Mouse (Mus musculus): ENCODE data around the gene Faf1.
A peak's percentile ranks its signal among the peaks of the same experiment; 100 is the strongest.
"Not testable (repeated sequence)": the region's sequence is repeated elsewhere in the genome, so short reads cannot be mapped to it uniquely, and the experiment has no call there.

Faf1 gene

GRCm38 (mm10) chr4:109665982-109666460 is 10.4 kb upstream of the Faf1 start:
- peak; percentile 65 for DNase-seq

- peak; percentile 94 for DNase-seq
Observed at GRCm38 (mm10) chr4:109666461-109667269, 9.7 kb upstream of the Faf1 start, which contains the start of gene Cdkn2c. Gene Cdkn2c, minus strand, starts transcription at chr4:109667189.

GRCm38 (mm10) chr4:109667518-109667917 is 8.9 kb upstream of the Faf1 start:
- peak; percentile 15 for DNase-seq

- DNase-seq = peak; percentile 36
Observed at GRCm38 (mm10) chr4:109670213-109670612, 6.2 kb upstream of the Faf1 start.

- DNase-seq = no peak
Observed at GRCm38 (mm10) chr4:109671941-109672340, 4.4 kb upstream of the Faf1 start.

DNA sequence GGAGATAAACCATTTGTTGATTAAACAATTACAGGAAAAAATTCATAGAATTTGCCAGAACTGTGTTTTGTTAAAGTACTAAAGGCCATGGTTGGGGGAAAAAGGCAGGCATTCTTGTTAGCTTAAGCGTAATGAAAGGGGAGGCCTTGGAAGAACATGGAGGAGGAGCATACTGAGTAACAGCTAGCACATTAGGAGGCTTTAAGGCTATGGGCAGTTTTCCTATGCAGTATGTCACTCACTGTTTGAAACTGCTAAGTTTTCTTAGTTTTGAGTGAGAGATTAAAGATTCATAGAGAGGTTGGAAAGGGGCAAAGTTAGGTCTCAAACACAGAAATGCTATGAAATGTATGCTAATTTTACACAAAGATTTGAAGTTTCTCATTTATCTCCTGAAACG is 2.3 kb upstream of the Faf1 start:
- DNase-seq = no peak

DNA sequence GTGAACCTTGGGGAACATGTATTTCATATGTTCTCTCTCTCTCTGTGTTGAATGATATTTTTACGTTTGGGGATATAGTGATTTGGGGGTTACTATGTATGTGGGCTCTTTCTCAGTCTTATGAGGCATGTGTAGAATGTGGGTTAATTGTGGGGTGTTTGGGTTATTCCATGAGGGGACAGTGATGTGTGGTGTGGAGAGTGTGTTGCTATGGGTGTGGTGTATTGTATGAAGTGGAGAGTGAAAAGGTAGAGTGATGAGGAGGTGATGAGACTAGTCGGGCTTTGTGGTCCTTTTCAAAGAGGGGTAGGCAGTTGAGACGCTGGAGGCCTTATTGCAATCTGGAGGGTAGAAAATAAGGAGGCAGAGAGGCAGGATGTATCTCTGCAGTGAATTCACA is 833 bp downstream of the Faf1 start:
- no peak for DNase-seq

DNA sequence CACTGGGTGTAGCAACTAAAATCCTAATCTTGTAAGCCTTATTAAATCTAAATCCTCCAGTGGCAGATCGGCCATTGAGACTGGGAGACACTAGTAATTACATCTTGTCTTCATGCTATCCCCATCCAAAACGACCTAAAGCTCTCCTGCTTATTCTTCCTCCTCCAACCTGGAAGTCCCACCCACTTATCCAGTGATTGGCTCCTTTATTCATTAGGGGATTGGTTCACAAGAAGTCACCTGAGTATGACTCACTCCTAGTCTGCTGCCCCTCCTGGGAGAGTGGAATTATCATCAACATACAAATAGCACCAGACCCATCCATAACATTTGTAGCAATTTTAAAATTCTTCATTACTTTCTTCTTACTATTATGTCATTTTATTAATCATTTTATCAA is 7.2 kb downstream of the Faf1 start:
- DNase-seq = no peak

GRCm38 (mm10) chr4:109692674-109693073 is 16.3 kb downstream of the Faf1 start:
- DNase-seq = no peak

DNA sequence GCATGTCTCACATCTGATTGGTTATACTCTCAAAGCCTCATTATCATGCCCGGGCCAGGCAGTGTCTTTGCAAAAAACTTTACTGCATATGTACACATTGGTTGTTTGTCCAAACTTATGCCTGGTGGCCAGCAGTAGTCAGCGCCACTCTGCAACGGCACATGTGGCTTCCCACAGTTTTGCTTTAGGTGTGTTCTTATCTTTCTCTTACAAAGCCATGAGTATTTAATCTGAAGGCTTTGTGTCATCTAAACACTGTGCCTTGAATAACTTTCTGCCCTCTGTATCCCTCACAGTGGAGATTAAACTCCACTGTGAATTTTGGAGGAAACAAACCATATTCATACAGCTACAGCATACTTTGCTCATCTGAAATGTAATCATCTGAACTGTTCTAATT is 24.3 kb downstream of the Faf1 start:
- not testable (repeated sequence) for DNase-seq

DNA sequence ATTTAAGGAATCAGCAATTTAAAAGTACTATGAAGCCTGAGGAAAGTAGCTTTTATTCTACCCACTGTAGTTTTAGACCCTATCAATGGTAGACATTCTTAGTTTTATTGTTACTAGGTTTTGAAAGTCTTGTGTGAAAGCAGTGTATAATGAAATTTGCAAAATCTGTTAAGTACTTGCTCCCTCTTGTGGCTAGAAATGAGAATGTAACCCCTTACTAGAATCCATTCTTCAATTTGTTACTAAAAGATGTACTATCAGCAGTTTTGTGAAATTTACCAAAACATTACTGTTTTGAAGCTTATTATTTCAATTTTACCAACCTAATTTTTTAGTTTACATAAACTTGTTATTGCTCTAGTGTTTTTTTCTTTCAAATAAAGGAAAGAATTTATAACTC is 27.2 kb downstream of the Faf1 start:
- DNase-seq = peak; percentile 68

- DNase-seq = no peak
Observed at GRCm38 (mm10) chr4:109705349-109705748, 29.0 kb downstream of the Faf1 start.

DNA sequence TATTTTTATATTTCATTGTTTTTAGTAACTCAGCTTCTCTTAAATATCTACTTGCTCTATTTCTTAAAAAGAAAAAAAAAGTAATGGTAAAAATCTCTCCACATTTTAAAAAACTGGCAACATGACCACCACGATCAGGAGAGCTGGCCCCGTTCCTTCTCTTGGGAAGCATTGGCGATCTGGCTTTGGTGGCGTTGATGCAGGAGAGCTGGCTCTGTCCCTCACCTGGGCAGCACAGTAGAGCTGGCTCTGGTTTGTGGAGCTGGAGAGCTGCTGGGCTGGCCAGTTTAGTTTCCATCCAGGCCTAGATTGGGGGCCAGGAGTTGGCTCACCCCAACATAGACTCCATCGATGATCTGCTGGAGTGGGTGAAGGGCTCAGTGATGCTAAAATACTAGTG is 42.9 kb downstream of the Faf1 start:
- no peak for DNase-seq

DNA sequence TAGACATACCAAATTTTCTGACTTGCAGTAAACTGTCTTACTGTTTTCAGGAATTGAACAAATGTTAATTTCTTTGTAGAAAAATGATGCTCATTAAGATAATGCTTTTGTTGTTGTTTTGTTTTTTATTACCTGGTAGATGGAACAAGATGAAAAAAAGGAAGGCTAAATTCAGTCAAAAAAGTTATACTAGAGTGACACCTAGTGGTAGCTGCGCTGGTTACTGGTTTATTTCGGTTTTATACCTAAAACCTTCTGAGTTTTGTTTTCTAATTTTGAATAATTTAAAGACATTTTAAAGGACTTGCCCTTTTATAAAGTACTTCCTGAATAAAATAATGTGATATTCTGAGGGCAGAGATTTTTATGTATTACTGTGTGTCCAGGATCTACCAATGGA is 52.9 kb downstream of the Faf1 start:
- peak; percentile 66 for DNase-seq

GRCm38 (mm10) chr4:109735754-109736153 is 59.4 kb downstream of the Faf1 start:
- no peak for DNase-seq

GRCm38 (mm10) chr4:109743984-109744383 is 67.6 kb downstream of the Faf1 start:
- DNase-seq = peak; percentile 17

GRCm38 (mm10) chr4:109759031-109759430 is 82.6 kb downstream of the Faf1 start:
- peak; percentile 64 for DNase-seq

GRCm38 (mm10) chr4:109759901-109760300 is 83.5 kb downstream of the Faf1 start:
- DNase-seq = no peak

GRCm38 (mm10) chr4:109760501-109760900 is 84.1 kb downstream of the Faf1 start:
- DNase-seq = no peak

DNA sequence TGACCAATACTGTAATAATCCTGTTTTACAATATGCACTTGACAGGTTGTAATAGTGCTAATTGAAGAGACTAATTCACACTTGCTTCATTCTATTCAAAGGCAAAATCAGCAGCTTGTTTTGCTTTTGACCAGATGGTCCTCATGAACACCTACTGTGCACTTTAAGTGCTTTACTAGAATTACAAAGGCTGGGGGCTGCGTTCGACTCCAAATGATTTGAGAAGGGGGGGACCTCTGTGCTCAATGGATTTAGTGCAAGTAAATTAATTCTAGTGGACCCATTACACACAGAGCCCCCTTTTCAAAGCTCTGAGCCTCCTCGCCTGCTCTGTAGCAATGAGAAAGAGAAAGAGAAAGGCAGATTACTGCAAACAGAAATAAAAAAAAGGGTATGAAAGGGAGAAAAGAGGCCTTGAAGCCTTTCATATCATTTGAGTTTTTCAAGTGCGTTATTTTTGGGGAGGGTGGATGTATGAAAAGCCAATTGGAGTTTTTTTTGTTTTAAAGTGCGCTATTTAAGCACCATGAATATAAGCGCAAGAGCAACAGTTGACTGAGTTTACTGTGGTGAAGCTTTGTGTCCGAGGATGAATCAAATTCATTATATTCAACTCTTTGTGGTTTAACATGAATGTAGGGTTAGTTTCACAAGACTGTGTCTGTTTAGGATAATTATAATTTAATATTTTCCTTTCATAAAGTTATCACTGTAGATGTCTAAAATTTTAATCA is 86.5 kb downstream of the Faf1 start:
- peak; percentile 72 for DNase-seq

DNA sequence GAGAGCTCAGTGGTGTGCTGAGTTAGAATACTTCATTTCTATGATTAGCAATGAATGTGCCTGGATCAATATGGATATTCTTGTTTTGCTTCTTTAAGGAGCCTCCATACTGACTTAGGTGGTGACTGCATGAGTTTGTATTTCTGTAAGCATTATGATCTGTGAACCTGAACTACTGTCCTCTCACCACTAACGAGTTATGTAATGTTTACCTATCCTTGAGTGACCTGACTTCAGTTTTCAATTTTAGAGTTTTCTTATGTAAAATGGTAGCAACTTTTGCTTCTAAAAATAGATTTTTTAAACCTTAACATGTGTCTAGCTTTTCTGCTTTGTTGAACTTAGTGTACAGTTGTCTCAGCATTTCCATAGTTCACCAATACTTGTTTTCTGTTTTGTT is 92.7 kb downstream of the Faf1 start:
- DNase-seq = no peak

GRCm38 (mm10) chr4:109782577-109783114 is 106.3 kb downstream of the Faf1 start:
- no peak for DNase-seq

- DNase-seq = peak; percentile 4
Observed at GRCm38 (mm10) chr4:109789347-109790001, 113.1 kb downstream of the Faf1 start.

All from embryo, embryonic 11 days (tissue).